Mouse (Mus musculus) left cerebral cortex, postnatal 25 days (tissue): ENCODE data around the gene Cd160. TPM values are rescaled to one million over a fixed set of nuclear protein-coding genes. Genes with fewer than 3 reads are reported as not detected.

Source experiments
- DNase-seq, 2 experiments: peaks; one replicate each; pipeline ENCODE4 v3.0.0; 2022; ENCODE audit warnings: low spot score in 2 of 2, mixed read lengths in 1 of 2
- intact Hi-C: fragments of 180-260 bp; cut with DNase I; formaldehyde crosslinking; loops from one replicate; pipeline ENCODE4 v1.15.1; 2025
- total RNA-seq, 2 experiments: library from RNA; stranded (reverse); gene quantifications; 2 replicates each; pipeline ENCODE4 v1.2.3; 2021

Cd160 gene
- total RNA-seq, 2 experiments from 2014 or later: not detected

DNA sequence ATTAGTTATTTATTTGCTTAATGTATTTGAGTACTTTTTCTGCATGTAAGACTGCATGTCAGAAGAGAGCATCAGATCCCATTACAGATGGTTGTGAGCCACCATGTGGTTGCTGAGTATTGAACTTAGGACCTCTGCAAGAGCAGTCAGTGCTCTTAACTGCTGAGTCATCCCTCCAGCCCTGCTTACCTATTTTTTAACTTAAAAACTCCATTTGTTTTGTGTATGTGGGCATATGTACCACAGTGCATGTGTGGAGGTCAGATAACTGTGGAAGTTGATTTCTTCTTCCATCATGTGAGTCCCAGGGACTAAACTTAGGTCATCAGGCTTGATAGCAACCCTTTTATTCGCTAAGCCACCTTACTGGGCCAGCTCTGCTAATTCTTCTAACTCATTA lies 41.4 kb downstream of the Cd160 start:
- no peak for DNase-seq
- intact Hi-C loops: no loop called here

DNA sequence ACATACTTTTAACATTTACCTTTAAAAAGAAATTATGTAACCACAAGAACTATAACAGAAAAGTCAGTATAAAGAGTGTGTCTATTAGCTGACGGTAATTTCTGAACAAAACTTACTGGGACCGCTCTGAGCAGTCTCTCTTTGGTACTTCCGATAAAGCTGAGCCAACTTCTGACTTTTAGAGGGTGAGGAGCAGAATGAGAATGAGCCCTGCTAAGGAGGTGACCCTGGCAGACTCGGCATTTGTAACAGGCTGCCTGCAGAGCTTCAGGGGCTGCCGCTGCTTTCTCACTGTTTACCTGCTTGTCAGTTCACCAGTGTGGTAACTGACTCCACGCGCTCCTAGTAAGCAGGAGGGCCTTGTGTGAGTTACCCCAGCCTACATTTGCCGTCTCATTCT lies 46.9 kb downstream of the Cd160 start:
- no peak for DNase-seq
- intact Hi-C loops: no loop called here

- DNase-seq: no peak
- intact Hi-C loops: no loop called here
Observed at GRCm38 (mm10) chr3:96777120-96777519, 52.0 kb downstream of the Cd160 start.

- DNase-seq: no peak
- intact Hi-C loops: no loop called here
Observed at GRCm38 (mm10) chr3:96772949-96773348, 56.2 kb downstream of the Cd160 start.

DNA sequence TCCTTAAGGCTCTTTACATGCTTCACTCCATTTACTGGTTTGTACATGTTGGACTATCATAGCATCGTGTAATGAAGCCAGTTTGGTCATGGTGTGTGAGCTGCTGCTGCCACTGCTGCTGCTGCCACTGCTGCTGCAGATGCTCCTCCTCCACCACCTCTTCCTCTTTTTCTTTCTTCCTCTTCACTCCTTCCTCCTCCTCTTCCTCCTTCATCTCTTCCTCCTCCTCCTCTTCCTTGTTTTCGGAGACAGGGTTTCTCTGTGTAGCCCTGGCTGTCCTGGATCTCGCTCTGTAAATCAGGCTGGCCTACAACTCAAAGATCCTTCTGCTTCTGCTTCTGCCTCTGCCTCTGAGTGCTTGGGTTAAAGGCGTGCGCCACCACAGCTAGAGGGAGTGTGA lies 59.2 kb downstream of the Cd160 start:
- no peak for DNase-seq
- intact Hi-C loops: no loop called here

DNA sequence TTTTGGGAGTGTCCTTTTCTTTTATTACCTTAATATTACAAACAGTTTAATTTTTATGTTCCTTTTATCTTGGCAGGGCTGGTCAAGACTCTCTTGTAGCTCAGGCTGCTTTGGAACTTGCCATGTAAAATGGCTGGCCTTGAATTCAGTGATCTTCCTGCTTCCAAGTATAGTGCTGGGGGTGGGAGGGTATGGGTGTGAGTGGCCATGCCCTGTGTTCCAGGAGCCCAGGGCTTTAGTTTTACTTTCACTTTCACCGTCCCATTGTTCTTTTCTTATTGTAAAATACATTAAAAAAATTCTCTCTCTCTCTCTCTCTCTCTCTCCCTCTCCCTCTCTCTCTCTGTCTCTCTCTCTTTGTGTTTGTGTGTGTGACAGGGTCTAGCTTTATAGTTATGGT lies 64.6 kb downstream of the Cd160 start:
- no peak for DNase-seq
- intact Hi-C loops: no loop called here

- intact Hi-C loops: no loop called here
- peak; percentile 13 to 75 for DNase-seq
Observed at GRCm38 (mm10) chr3:96759695-96760094, 69.5 kb downstream of the Cd160 start.

DNA sequence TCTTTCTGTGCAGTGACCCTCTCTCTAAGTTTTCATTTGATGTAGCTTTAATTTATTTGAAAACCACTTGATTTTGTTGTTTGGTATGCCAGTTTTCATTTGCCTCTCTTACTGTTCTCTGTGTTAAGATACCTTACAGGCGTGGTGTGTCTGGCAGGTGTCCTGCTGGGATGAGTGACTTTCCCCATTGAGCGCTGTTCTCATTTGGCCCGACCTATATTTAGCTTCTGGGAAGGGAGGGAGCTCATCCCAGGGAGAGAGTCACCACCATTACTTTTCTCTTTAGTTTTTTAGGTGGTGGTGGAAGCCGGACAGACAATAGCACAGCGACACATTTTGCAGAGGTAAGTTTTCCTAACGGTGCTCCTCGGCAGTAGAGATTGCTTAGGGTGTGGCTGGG lies 71.5 kb downstream of the Cd160 start:
- peak in 1 of 2 experiments; percentile 25 for DNase-seq
- intact Hi-C loops: no loop called here

DNA sequence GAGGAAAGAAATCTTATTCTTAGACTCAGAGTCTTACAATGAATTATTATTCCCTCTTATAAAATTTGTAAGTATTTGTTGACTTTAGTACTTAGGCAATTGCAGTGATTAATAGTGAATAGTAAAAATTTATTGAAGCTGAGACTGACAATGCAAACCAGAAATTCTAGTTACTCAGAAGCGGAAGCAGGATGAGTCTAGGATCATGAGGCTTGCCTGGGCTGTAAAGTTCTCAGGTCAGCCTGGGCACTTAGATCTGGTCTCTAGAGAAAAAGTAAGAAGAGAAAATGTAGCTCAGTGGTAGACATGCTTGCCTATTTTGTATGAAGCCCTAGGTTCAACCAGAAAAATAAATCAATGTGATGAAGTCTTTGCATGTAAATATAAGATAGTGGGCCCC lies 73.2 kb downstream of the Cd160 start:
- no peak for DNase-seq
- intact Hi-C loops: no loop called here

Other genes with a start within 250 kb of the Cd160 start
- 10 to 100 TPM; 20.7 to 21.2 TPM for gene Polr3gl, start 235.2 kb downstream of the Cd160 start, total RNA-seq
- 10 to 100 TPM; 73.5 to 74.2 TPM for gene Ankrd34a, start 232.7 kb downstream of the Cd160 start, total RNA-seq
- 10 to 100 TPM; 18.6 to 20.5 TPM for gene Lix1l, start 228.2 kb downstream of the Cd160 start, total RNA-seq
- 10 to 100 TPM; 34.2 to 46.3 TPM for gene Rbm8a, start 199.4 kb downstream of the Cd160 start, total RNA-seq
- gene Pex11b, start 194.0 kb downstream of the Cd160 start, total RNA-seq: 10 to 100 TPM; 51.6 to 53.3 TPM
- under 1 TPM; 0.28 to 0.34 TPM for gene Gm42957, start 193.9 kb downstream of the Cd160 start, total RNA-seq
- 1 to 10 TPM; 2.3 to 3.5 TPM for gene Itga10, start 183.8 kb downstream of the Cd160 start, total RNA-seq
- 1 to 10 TPM; 6.8 to 7.0 TPM for gene Ankrd35, start 159.2 kb downstream of the Cd160 start, total RNA-seq
- 10 to 100 TPM; 23.4 to 24.5 TPM for gene Pias3, start 133.0 kb downstream of the Cd160 start, total RNA-seq
- 10 to 100 TPM in 1 of 2 experiments, 1 to 10 TPM in 1; 7.6 to 10.0 TPM for gene Nudt17, start 120.8 kb downstream of the Cd160 start, total RNA-seq
- gene Polr3c, start 101.7 kb downstream of the Cd160 start, total RNA-seq: 10 to 100 TPM; 25.0 to 27.5 TPM
- 10 to 100 TPM; 68.8 to 70.2 TPM for gene Rnf115, start 101.7 kb downstream of the Cd160 start, total RNA-seq
- under 1 TPM; 0.50 to 0.53 TPM for gene Pdzk1, start 67 bp downstream of the Cd160 start, total RNA-seq
- gene Gja5, start 75.3 kb upstream of the Cd160 start, total RNA-seq: 1 to 10 TPM; 1.2 to 2.3 TPM
- gene Gpr89, start 76.0 kb upstream of the Cd160 start, total RNA-seq: 10 to 100 TPM; 44.6 to 46.3 TPM
- not detected for gene Gja8, start 96.7 kb upstream of the Cd160 start, total RNA-seq